Mouse (Mus musculus) brain, embryonic 18.5 days (tissue): ENCODE data around the gene Ric1.

Experiments used
- DNase-seq: peaks from one replicate; pipeline ENCODE4 v3.0.0-alpha.2; 2012; ENCODE audit warnings: low read depth, low spot score

The Ric1 gene

GRCm38 (mm10) chr19:29521637-29522435, at the start of gene Ric1:
Gene Ric1, plus strand, starts transcription at chr19:29522282.
- DNase-seq: peak; percentile 74

GRCm38 (mm10) chr19:29472424-29472823, 49.7 kb upstream of the Ric1 start:
- no peak for DNase-seq

GRCm38 (mm10) chr19:29472946-29473345, 49.1 kb upstream of the Ric1 start:
- DNase-seq: no peak

- no peak for DNase-seq
Measured at GRCm38 (mm10) chr19:29474803-29475202, 47.3 kb upstream of the Ric1 start.

GRCm38 (mm10) chr19:29475210-29475620, 46.9 kb upstream of the Ric1 start:
- no peak for DNase-seq

GRCm38 (mm10) chr19:29478598-29478997, 43.5 kb upstream of the Ric1 start:
- DNase-seq: no peak

GRCm38 (mm10) chr19:29481578-29481977, 40.5 kb upstream of the Ric1 start:
- DNase-seq: no peak

- no peak for DNase-seq
Measured at GRCm38 (mm10) chr19:29482148-29482547, 39.9 kb upstream of the Ric1 start.

GRCm38 (mm10) chr19:29482637-29483036, 39.4 kb upstream of the Ric1 start:
- no peak for DNase-seq

GRCm38 (mm10) chr19:29483386-29483785, 38.7 kb upstream of the Ric1 start:
- DNase-seq: no peak

- no peak for DNase-seq
Measured at GRCm38 (mm10) chr19:29484537-29484936, 37.5 kb upstream of the Ric1 start.

GRCm38 (mm10) chr19:29485257-29485948, 36.7 kb upstream of the Ric1 start:
- no peak for DNase-seq

- no peak for DNase-seq
Measured at GRCm38 (mm10) chr19:29486545-29487206, 35.4 kb upstream of the Ric1 start.

- DNase-seq: no peak
Measured at GRCm38 (mm10) chr19:29487326-29488072, 34.6 kb upstream of the Ric1 start.

- DNase-seq: no peak
Measured at GRCm38 (mm10) chr19:29488073-29488390, 34.0 kb upstream of the Ric1 start.

- DNase-seq: no peak
Measured at GRCm38 (mm10) chr19:29488420-29488819, 33.7 kb upstream of the Ric1 start.

- no peak for DNase-seq
Measured at GRCm38 (mm10) chr19:29489785-29490284, 32.2 kb upstream of the Ric1 start.

GRCm38 (mm10) chr19:29491467-29491866, 30.6 kb upstream of the Ric1 start:
- no peak for DNase-seq

GRCm38 (mm10) chr19:29494454-29494853, 27.6 kb upstream of the Ric1 start:
- no peak for DNase-seq

GRCm38 (mm10) chr19:29496001-29496597, 26.0 kb upstream of the Ric1 start:
- DNase-seq: no peak
